ENCODE assay signal across 12 mouse cellular contexts in the genomic region with DNA sequence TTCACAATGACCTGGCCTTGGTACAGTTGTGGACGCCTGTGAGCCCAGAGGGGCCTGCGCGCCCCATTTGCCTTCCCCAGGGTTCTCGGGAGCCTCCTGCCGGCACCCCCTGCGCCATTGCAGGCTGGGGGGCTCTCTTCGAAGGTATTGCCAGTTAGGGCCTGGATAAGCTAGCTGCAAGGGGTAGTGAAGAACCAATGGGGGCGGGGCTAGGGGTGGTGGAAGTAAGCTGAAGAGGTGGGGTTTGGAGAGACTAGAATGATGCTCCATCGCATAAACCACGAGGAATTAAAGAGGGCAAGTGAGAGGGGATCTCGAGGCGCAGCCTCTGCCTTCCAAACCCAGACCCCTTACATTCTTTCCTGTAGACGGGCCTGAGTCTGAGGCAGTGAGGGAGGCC. TPM values are rescaled to one million over a fixed set of nuclear protein-coding genes. Genes with fewer than 3 reads are reported as not detected.
DNase-seq lines count a peak whose midpoint lies in the region; ATAC-seq and TF ChIP-seq lines count a peak whose summit lies in the region.
"Had no signal": no experiment of that assay in that cellular context is flagged by ENCODE, and none has a peak within 500 bp of the region (broad histone marks: within the 10 kb centered on the region; RNA-seq: fewer than 3 reads in every experiment).

No protein-coding gene starts in this region.

- 0 out of 2 replicates have a peak, but pooled peaks have one; percentile 6 for ATAC-seq in intestine, embryonic 16.5 days
- no peak for ATAC-seq in intestine, postnatal 0 days
- ATAC-seq in hindbrain, embryonic 13.5 days (ENCODE audit: low FRiP score): no peak
- ATAC-seq in neural tube, embryonic 15.5 days (ENCODE audit: low FRiP score): no peak

- 17% methylated on average over 13 of the region's 13 CpGs for WGBS in intestine, embryonic 16.5 days
- WGBS in intestine, postnatal 0 days: 20% methylated on average over 13 of the region's 13 CpGs
- WGBS in hindbrain, embryonic 13.5 days: 9% methylated on average over 13 of the region's 13 CpGs
- WGBS in neural tube, embryonic 15.5 days: 14% methylated on average over 13 of the region's 13 CpGs

- no peak overlapping the region for H3K9ac ChIP-seq in intestine, embryonic 16.5 days (ENCODE audit: low read depth, low read length)
- no peak overlapping the region for H3K9ac ChIP-seq in intestine, postnatal 0 days (ENCODE audit: low read depth, low read length)
- 0 out of 2 replicates have a peak overlapping the region, but pooled peaks have one; percentile 68 for H3K9ac ChIP-seq in hindbrain, embryonic 13.5 days
- H3K9ac ChIP-seq in neural tube, embryonic 15.5 days (replicated peaks): no peak overlapping the region
- H3K9ac ChIP-seq: intestine, embryonic 15.5 days; liver, postnatal 0 days had no signal

- no peaks in the 10 kb centered on the region for H3K36me3 ChIP-seq in intestine, embryonic 16.5 days (ENCODE audit: control insufficient read depth, insufficient read depth, low read length)
- no peaks in the 10 kb centered on the region for H3K36me3 ChIP-seq in intestine, postnatal 0 days (ENCODE audit: control insufficient read depth, insufficient read depth)
- H3K36me3 ChIP-seq in E14TG2a.4 (ENCODE audit: insufficient read depth, low read length): no peaks in the 10 kb centered on the region
- no peaks in the 10 kb centered on the region for H3K36me3 ChIP-seq in hindbrain, embryonic 13.5 days
- H3K36me3 ChIP-seq in neural tube, embryonic 15.5 days: no peaks in the 10 kb centered on the region
- H3K36me3 ChIP-seq: embryonic facial prominence, embryonic 10.5 days; intestine, embryonic 15.5 days had no signal

- H3K9me3 ChIP-seq in intestine, embryonic 16.5 days (ENCODE audit: control insufficient read depth, low read length): no peaks in the 10 kb centered on the region
- no peaks in the 10 kb centered on the region for H3K9me3 ChIP-seq in intestine, postnatal 0 days (ENCODE audit: control insufficient read depth)
- H3K9me3 ChIP-seq in E14TG2a.4 (ENCODE audit: low read length): no peaks in the 10 kb centered on the region
- H3K9me3 ChIP-seq in hindbrain, embryonic 13.5 days: no peaks in the 10 kb centered on the region
- no peaks in the 10 kb centered on the region for H3K9me3 ChIP-seq in neural tube, embryonic 15.5 days (replicated peaks)
- H3K9me3 ChIP-seq: embryonic facial prominence, embryonic 10.5 days; intestine, embryonic 15.5 days had no signal

- no peak for DNase-seq in right cerebral cortex, postnatal 10 days (ENCODE audit: low spot score in 2 of 2)
- no peak for DNase-seq in cerebellum, adult 8-10 months

- H3K4me2 ChIP-seq in intestine, embryonic 16.5 days (ENCODE audit: low read depth, low read length): no peak overlapping the region
- H3K4me2 ChIP-seq in intestine, postnatal 0 days (replicated peaks; ENCODE audit: low read depth): no peak overlapping the region
- H3K4me2 ChIP-seq in hindbrain, embryonic 13.5 days: no peak overlapping the region; the same call in 1 of the 2 replicates
- peak overlapping the region; percentile 97; the same call in 1 of the 2 replicates for H3K4me2 ChIP-seq in neural tube, embryonic 15.5 days

- no peak overlapping the region for H3K27ac ChIP-seq in intestine, embryonic 16.5 days (ENCODE audit: low read length)
- H3K27ac ChIP-seq in intestine, postnatal 0 days (ENCODE audit: low read depth, low read length): no peak overlapping the region
- H3K27ac ChIP-seq in hindbrain, embryonic 13.5 days: no peak overlapping the region
- H3K27ac ChIP-seq in neural tube, embryonic 15.5 days (replicated peaks): no peak overlapping the region
- H3K27ac ChIP-seq: intestine, embryonic 15.5 days had no signal

- H3K4me3 ChIP-seq in intestine, embryonic 16.5 days (ENCODE audit: low read length): no peak overlapping the region
- no peak overlapping the region for H3K4me3 ChIP-seq in intestine, postnatal 0 days (ENCODE audit: low read depth, low read length)
- peak overlapping the region; percentile 82 for H3K4me3 ChIP-seq in E14TG2a.4 (replicated peaks; ENCODE audit: low read length)
- H3K4me3 ChIP-seq in hindbrain, embryonic 13.5 days: 0 out of 2 replicates have a peak overlapping the region, but pooled peaks have one; percentile 49
- 0 out of 2 replicates have a peak overlapping the region, but pooled peaks have one; percentile 53 for H3K4me3 ChIP-seq in neural tube, embryonic 15.5 days (replicated peaks)

- no peak for TF ChIP-seq CTCF in intestine, postnatal 0 days (IDR thresholded peaks at IDR 0.05; ENCODE audit: low read depth)
- no peak; the same call in 1 of the 2 replicates for TF ChIP-seq CTCF in E14TG2a.4 (conservative IDR thresholded peaks at IDR 0.05; ENCODE audit: low read length)

- H3K4me1 ChIP-seq in intestine, embryonic 16.5 days (ENCODE audit: control insufficient read depth, insufficient read depth, low read length): peaks cover 15% of the 10 kb centered on the region; the same call in 1 of the 2 replicates
- no peaks in the 10 kb centered on the region; the same call in 1 of the 2 replicates for H3K4me1 ChIP-seq in intestine, postnatal 0 days (replicated peaks; ENCODE audit: control insufficient read depth, insufficient read depth, low read length)
- peaks cover 54% of the 10 kb centered on the region for H3K4me1 ChIP-seq in E14TG2a.4 (replicated peaks; ENCODE audit: low read depth, low read length)
- H3K4me1 ChIP-seq in hindbrain, embryonic 13.5 days (replicated peaks): peaks cover 24% of the 10 kb centered on the region
- H3K4me1 ChIP-seq in neural tube, embryonic 15.5 days: peaks cover 25% of the 10 kb centered on the region

- peaks cover 46% of the 10 kb centered on the region for H3K27me3 ChIP-seq in intestine, embryonic 16.5 days (replicated peaks; ENCODE audit: control insufficient read depth, insufficient read depth, low read length)
- peaks cover 55% of the 10 kb centered on the region for H3K27me3 ChIP-seq in intestine, postnatal 0 days (replicated peaks; ENCODE audit: control insufficient read depth, insufficient read depth, low read length)
- H3K27me3 ChIP-seq in E14TG2a.4 (ENCODE audit: insufficient read depth, low read length): peaks cover 78% of the 10 kb centered on the region
- H3K27me3 ChIP-seq in hindbrain, embryonic 13.5 days: peaks cover 82% of the 10 kb centered on the region
- H3K27me3 ChIP-seq in neural tube, embryonic 15.5 days (replicated peaks): peaks cover 72% of the 10 kb centered on the region
- H3K27me3 ChIP-seq: Patski had no signal

RNA-seq across cellular contexts. Expression of gene Prss56, which starts 2.4 kb away (rescaled TPM):
- polyA plus RNA-seq in intestine, embryonic 16.5 days (2015; fragmentation: Nextera tagmentation; extraction: Ambion mirVana): not detected in 2 replicates
- polyA plus RNA-seq in intestine, postnatal 0 days (2015; fragmentation: Nextera tagmentation; extraction: Ambion mirVana): not detected in 2 replicates
- polyA plus RNA-seq in hindbrain, embryonic 13.5 days (2015; fragmentation: Nextera tagmentation; extraction: Ambion mirVana): 6.8 and 9.0 TPM in 2 replicates
- 4.0 and 5.3 TPM in 2 replicates for polyA plus RNA-seq in neural tube, embryonic 15.5 days (2015; fragmentation: Nextera tagmentation; extraction: Ambion mirVana)
- polyA plus RNA-seq: heart, embryonic 16.5 days; intestine, embryonic 15.5 days; liver, postnatal 0 days had no signal

RNA-seq across cellular contexts. Expression of gene Chrnd, which starts 4.9 kb away (rescaled TPM):
- 0.05 TPM in 1 of 2 replicates, not detected in the other for polyA plus RNA-seq in intestine, embryonic 16.5 days (2015; fragmentation: Nextera tagmentation; extraction: Ambion mirVana)
- polyA plus RNA-seq in intestine, postnatal 0 days (2015; fragmentation: Nextera tagmentation; extraction: Ambion mirVana): not detected in 2 replicates
- 0.05 TPM in 1 of 2 replicates, not detected in the other for polyA plus RNA-seq in hindbrain, embryonic 13.5 days (2015; fragmentation: Nextera tagmentation; extraction: Ambion mirVana)
- 0.33 and 0.37 TPM in 2 replicates for polyA plus RNA-seq in neural tube, embryonic 15.5 days (2015; fragmentation: Nextera tagmentation; extraction: Ambion mirVana)
- polyA plus RNA-seq: intestine, embryonic 15.5 days; liver, postnatal 0 days; Patski had no signal

RNA-seq across cellular contexts. Expression of gene Chrng, which starts 18.9 kb away (rescaled TPM):
- 0.13 and 0.21 TPM in 2 replicates for polyA plus RNA-seq in intestine, embryonic 16.5 days (2015; fragmentation: Nextera tagmentation; extraction: Ambion mirVana)
- polyA plus RNA-seq in intestine, postnatal 0 days (2015; fragmentation: Nextera tagmentation; extraction: Ambion mirVana): not detected in 2 replicates
- polyA plus RNA-seq in hindbrain, embryonic 13.5 days (2015; fragmentation: Nextera tagmentation; extraction: Ambion mirVana): 0.35 and 0.58 TPM in 2 replicates
- polyA plus RNA-seq in neural tube, embryonic 15.5 days (2015; fragmentation: Nextera tagmentation; extraction: Ambion mirVana): 1.2 and 1.5 TPM in 2 replicates
- polyA plus RNA-seq: liver, postnatal 0 days; Patski had no signal

RNA-seq across cellular contexts. Expression of gene Eif4e2, which starts 28.2 kb away (rescaled TPM):
- 161 and 172 TPM in 2 replicates for polyA plus RNA-seq in intestine, embryonic 16.5 days (2015; fragmentation: Nextera tagmentation; extraction: Ambion mirVana)
- polyA plus RNA-seq in intestine, postnatal 0 days (2015; fragmentation: Nextera tagmentation; extraction: Ambion mirVana): 175 and 179 TPM in 2 replicates
- 105 and 106 TPM in 2 replicates for polyA plus RNA-seq in hindbrain, embryonic 13.5 days (2015; fragmentation: Nextera tagmentation; extraction: Ambion mirVana)
- polyA plus RNA-seq in neural tube, embryonic 15.5 days (2015; fragmentation: Nextera tagmentation; extraction: Ambion mirVana): 93.4 and 101 TPM in 2 replicates

RNA-seq across cellular contexts. Expression of gene Ecel1, which starts 29.2 kb away (rescaled TPM):
- polyA plus RNA-seq in intestine, embryonic 16.5 days (2015; fragmentation: Nextera tagmentation; extraction: Ambion mirVana): 0.95 and 1.1 TPM in 2 replicates
- polyA plus RNA-seq in intestine, postnatal 0 days (2015; fragmentation: Nextera tagmentation; extraction: Ambion mirVana): 0.64 and 0.67 TPM in 2 replicates
- 33.1 and 35.5 TPM in 2 replicates for polyA plus RNA-seq in hindbrain, embryonic 13.5 days (2015; fragmentation: Nextera tagmentation; extraction: Ambion mirVana)
- polyA plus RNA-seq in neural tube, embryonic 15.5 days (2015; fragmentation: Nextera tagmentation; extraction: Ambion mirVana): 71.9 and 84.7 TPM in 2 replicates

Comparison
In these comparisons a context has a peak if more than half of its experiments do, and no peak if none do; other contexts are left out.
1. H3K4me3 ChIP-seq: peak in E14TG2a.4 (single experiment), hindbrain, embryonic 13.5 days (single experiment) and neural tube, embryonic 15.5 days (single experiment); none in intestine, embryonic 16.5 days (single experiment) and intestine, postnatal 0 days (single experiment).